Mouse (Mus musculus): Measurements from ENCODE around the gene Ankrd2.

GRCm38 (mm10) chr19:42000446-42000958, 35.3 kb upstream of the Ankrd2 start:
- TF ChIP-seq CTCF (IDR thresholded peaks at IDR 0.05; ENCODE audit: low read depth, low read length) (no peak), TAL1 (conservative IDR thresholded peaks at IDR 0.05; ENCODE audit: low read depth, low read length) (no peak), GATA1 (IDR thresholded peaks at IDR 0.05; ENCODE audit: borderline replicate concordance, low read length) (no peak), POLR2AphosphoS5 (IDR thresholded peaks at IDR 0.05; ENCODE audit: insufficient replicate concordance, low read depth, low read length) (no peak), GATA2 (IDR thresholded peaks at IDR 0.05; ENCODE audit: borderline replicate concordance, low read depth, low read length) (no peak)
